ENCODE assay signal across 17 mouse cellular contexts in genomic region chr4:150405786-150406185, GRCm38 (mm10).
DNase-seq lines count a peak whose midpoint lies in the region; ATAC-seq and TF ChIP-seq lines count a peak whose summit lies in the region.
"Had no signal": no experiment of that assay in that cellular context is flagged by ENCODE, and none has a peak within 500 bp of the region (broad histone marks: within the 10 kb centered on the region; RNA-seq: fewer than 3 reads in every experiment).

No protein-coding gene starts in this region.

- H3K36me3 ChIP-seq in heart, embryonic 14.5 days (ENCODE audit: control insufficient read depth, insufficient read depth, low read length): peaks cover 10% of the 10 kb centered on the region; the same call in 1 of the 2 replicates
- H3K36me3 ChIP-seq in heart, adult 2 months (ENCODE audit: control insufficient read depth, insufficient read depth, low read length): peaks cover 25% of the 10 kb centered on the region
- no peaks in the 10 kb centered on the region for H3K36me3 ChIP-seq in thymus, adult 2 months (ENCODE audit: control insufficient read depth, insufficient read depth, low read length)
- no peaks in the 10 kb centered on the region for H3K36me3 ChIP-seq in liver, embryonic 15.5 days (replicated peaks)

- H3K9me3 ChIP-seq in heart, embryonic 14.5 days (ENCODE audit: control insufficient read depth, low read length): no peaks in the 10 kb centered on the region
- H3K9me3 ChIP-seq in liver, embryonic 15.5 days (replicated peaks): no peaks in the 10 kb centered on the region
- H3K9me3 ChIP-seq: embryonic facial prominence, embryonic 13.5 days; hindbrain, embryonic 13.5 days; kidney, embryonic 15.5 days had no signal

- no peak overlapping the region for H3K27ac ChIP-seq in heart, embryonic 14.5 days (replicated peaks in 1 of 2; ENCODE audit: control insufficient read depth in 1 of 2, insufficient read depth in 1 of 2, low read depth in 2 of 2, low read length in 2 of 2)
- H3K27ac ChIP-seq in heart, adult 2 months: no peak overlapping the region; the same call in 1 of the 2 replicates
- peak overlapping the region; percentile 73 for H3K27ac ChIP-seq in thymus, adult 2 months (ENCODE audit: control insufficient read depth, insufficient read depth, low read length)
- no peak overlapping the region for H3K27ac ChIP-seq in liver, embryonic 15.5 days (replicated peaks)
- H3K27ac ChIP-seq: embryonic facial prominence, embryonic 13.5 days; kidney, embryonic 15.5 days had no signal

- TF ChIP-seq EP300 in heart, adult 2 months (IDR thresholded peaks at IDR 0.05; ENCODE audit: insufficient read depth, low read depth, low read length): no peak

- H3K4me3 ChIP-seq in heart, embryonic 14.5 days (ENCODE audit: control insufficient read depth in 1 of 2, insufficient read depth in 1 of 2, low read depth in 1 of 2, low read length in 2 of 2): no peak overlapping the region
- H3K4me3 ChIP-seq in heart, adult 2 months: no peak overlapping the region
- H3K4me3 ChIP-seq in thymus, adult 2 months (ENCODE audit: control insufficient read depth, insufficient read depth, low read length): no peak overlapping the region
- no peak overlapping the region for H3K4me3 ChIP-seq in liver, embryonic 15.5 days (replicated peaks)
- H3K4me3 ChIP-seq: embryonic facial prominence, embryonic 13.5 days; hindbrain, embryonic 13.5 days; kidney, embryonic 15.5 days; myocyte had no signal

- H3K9ac ChIP-seq in heart, embryonic 14.5 days (ENCODE audit: low read length): no peak overlapping the region
- no peak overlapping the region for H3K9ac ChIP-seq in heart, adult 2 months (ENCODE audit: low read depth, low read length)
- H3K9ac ChIP-seq in liver, embryonic 15.5 days: no peak overlapping the region
- H3K9ac ChIP-seq: embryonic facial prominence, embryonic 13.5 days; hindbrain, embryonic 13.5 days; kidney, embryonic 15.5 days; lung, embryonic 14.5 days had no signal

- ATAC-seq in heart, embryonic 14.5 days (ENCODE audit: insufficient number of reproducible peaks, insufficient read depth, low FRiP score, low read depth): no peak
- no peak for ATAC-seq in liver, embryonic 15.5 days (ENCODE audit: insufficient read depth)
- ATAC-seq: forebrain, embryonic 14.5 days; Patski had no signal

- intact Hi-C loops in heart, adult 2 months (cut with DNase I): loop anchor here (2.0 kb wide), 1 partner anchor 33 kb away; no protein-coding TSS in a partner anchor
- intact Hi-C loops in gastrocnemius, postnatal 36 days (cut with DNase I): loop anchor here (5.0 kb wide), 2 partner anchors 43 to 57 kb away; no protein-coding TSS in a partner anchor

- H3K4me2 ChIP-seq in heart, embryonic 14.5 days (ENCODE audit: low read length): peak overlapping the region; percentile 50
- peak overlapping the region; percentile 44; the same call in 1 of the 2 replicates for H3K4me2 ChIP-seq in liver, embryonic 15.5 days
- H3K4me2 ChIP-seq: embryonic facial prominence, embryonic 13.5 days; hindbrain, embryonic 13.5 days had no signal

- peaks cover 2% of the 10 kb centered on the region; the same call in 1 of the 2 replicates for H3K79me2 ChIP-seq in heart, adult 2 months (replicated peaks; ENCODE audit: control insufficient read depth, insufficient read depth, low read length)

- peaks cover 29 to 58% of the 10 kb centered on the region in 2 experiments for H3K4me1 ChIP-seq in heart, embryonic 14.5 days (ENCODE audit: control insufficient read depth in 2 of 2, insufficient read depth in 2 of 2, low read length in 2 of 2)
- H3K4me1 ChIP-seq in heart, adult 2 months (ENCODE audit: control insufficient read depth, insufficient read depth, low read length): peaks cover 22% of the 10 kb centered on the region
- peaks cover 34% of the 10 kb centered on the region for H3K4me1 ChIP-seq in thymus, adult 2 months (replicated peaks; ENCODE audit: control insufficient read depth, insufficient read depth, low read length)
- peaks cover 52% of the 10 kb centered on the region for H3K4me1 ChIP-seq in liver, embryonic 15.5 days (replicated peaks)

- DNase-seq in heart, adult 2 months: no peak
- DNase-seq in thymus, adult 2 months: no peak
- DNase-seq in thymus, postnatal 10 days (ENCODE audit: low spot score in 2 of 2): no peak
- no peak for DNase-seq in MN1 (ENCODE audit: low spot score)
- no peak for DNase-seq in gastrocnemius, postnatal 36 days
- DNase-seq in adrenal gland, postnatal 36 days: no peak
- DNase-seq: layer of hippocampus, adult 9-11 months; lung, embryonic 14.5 days; retina, postnatal 1 day had no signal

- WGBS in heart, embryonic 14.5 days: 40% methylated on average over 5 of the region's 5 CpGs
- 49% methylated on average over 5 of the region's 5 CpGs for WGBS in heart, adult 2 months
- WGBS in thymus, adult 2 months: 8% methylated on average over 5 of the region's 5 CpGs
- WGBS in liver, embryonic 15.5 days (ENCODE audit: insufficient replicate concordance): 28% methylated on average over 5 of the region's 5 CpGs

- no peak; the same call in 1 of the 2 replicates for TF ChIP-seq CTCF in heart, adult 2 months (IDR thresholded peaks at IDR 0.05)
- no peak for TF ChIP-seq CTCF in thymus, adult 2 months (IDR thresholded peaks at IDR 0.05; ENCODE audit: borderline replicate concordance, control insufficient read depth, extremely low read depth, insufficient read depth, low read length, poor library complexity)

- no peaks in the 10 kb centered on the region for H3K27me3 ChIP-seq in heart, embryonic 14.5 days (ENCODE audit: control insufficient read depth, insufficient read depth, low read length)
- H3K27me3 ChIP-seq in heart, adult 2 months (ENCODE audit: control insufficient read depth, insufficient read depth, low read length): no peaks in the 10 kb centered on the region
- no peaks in the 10 kb centered on the region for H3K27me3 ChIP-seq in thymus, adult 2 months (ENCODE audit: control insufficient read depth, insufficient read depth, low read length)
- H3K27me3 ChIP-seq in liver, embryonic 15.5 days: no peaks in the 10 kb centered on the region
- H3K27me3 ChIP-seq: embryonic facial prominence, embryonic 13.5 days; hindbrain, embryonic 13.5 days; kidney, embryonic 15.5 days; Patski had no signal

- no peak for TF ChIP-seq POLR2A in heart, adult 2 months (IDR thresholded peaks at IDR 0.05; ENCODE audit: insufficient read depth, low read depth, low read length)
- no peak for TF ChIP-seq POLR2A in thymus, adult 2 months (IDR thresholded peaks at IDR 0.05; ENCODE audit: control insufficient read depth, extremely low read depth, insufficient read depth, low read length, poor library complexity)
